Mouse (Mus musculus) intestine, embryonic 16.5 days (tissue): ENCODE data around the gene Hif3a. TPM values are rescaled to one million over a fixed set of nuclear protein-coding genes. Genes with fewer than 3 reads are reported as not detected.

ENCODE experiments used
- ATAC-seq: fragments of 200-750 bp; cut with Nextera tagmentation; 2 replicates; pipeline ENCODE4 v1.8.0; 2017; ENCODE audit warnings: moderate TSS enrichment, moderate library complexity
- H3K27ac ChIP-seq: fragments of 300-500 bp; sonication (generic); 2 replicates; pipeline ENCODE4 v1.5.1; 2014; ENCODE audit warnings: mild to moderate bottlenecking, low read length
- H3K27me3 ChIP-seq: fragments of 300-500 bp; sonication (generic); replicated peaks from 2 replicates; pipeline ENCODE4 v1.6.1; 2014; ENCODE audit warnings: low read length, control low read depth, mixed read lengths; ENCODE audit not compliant: control insufficient read depth, insufficient read depth
- H3K36me3 ChIP-seq: fragments of 300-500 bp; sonication (generic); 2 replicates; pipeline ENCODE4 v1.6.1; 2014; ENCODE audit warnings: low read length, control low read depth; ENCODE audit not compliant: control insufficient read depth, insufficient read depth
- H3K4me1 ChIP-seq: fragments of 300-500 bp; sonication (generic); 2 replicates; pipeline ENCODE4 v1.6.1; 2014; ENCODE audit warnings: low read length, control low read depth, mixed read lengths; ENCODE audit not compliant: control insufficient read depth, insufficient read depth
- H3K4me2 ChIP-seq: fragments of 300-500 bp; sonication (generic); 2 replicates; pipeline ENCODE4 v1.6.1; 2014; ENCODE audit warnings: low read depth, low read length, control low read depth
- H3K4me3 ChIP-seq: fragments of 300-500 bp; sonication (generic); 2 replicates; pipeline ENCODE4 v1.5.1; 2014; ENCODE audit warnings: mild to moderate bottlenecking, low read length
- H3K9ac ChIP-seq: fragments of 300-500 bp; sonication (generic); 2 replicates; pipeline ENCODE4 v1.6.1; 2014; ENCODE audit warnings: low read depth, low read length
- H3K9me3 ChIP-seq: fragments of 300-500 bp; sonication (generic); 2 replicates; pipeline ENCODE4 v1.6.1; 2016; ENCODE audit warnings: low read length, control low read depth; ENCODE audit not compliant: control insufficient read depth
- WGBS: fragments of 180-500 bp; shearing (Covaris S2); extraction: QIAGEN DNeasy Blood & Tissue Kit; methylation state at CpG from one replicate; pipeline ENCODE4 v1.1.7; 2014; 5-methylcytosine and 5-hydroxymethylcytosine counted together
- polyA plus RNA-seq: library from polyadenylated mRNA; unstranded; fragments of >200 nt; fragmentation: Nextera tagmentation; extraction: Ambion mirVana; gene quantifications from 2 replicates; pipeline ENCODE4 v1.2.1, GENCODE M21; 2015

Gene Hif3a
- polyA plus RNA-seq, 1 experiment from 2014 or later, result 72.7 TPM

DNA sequence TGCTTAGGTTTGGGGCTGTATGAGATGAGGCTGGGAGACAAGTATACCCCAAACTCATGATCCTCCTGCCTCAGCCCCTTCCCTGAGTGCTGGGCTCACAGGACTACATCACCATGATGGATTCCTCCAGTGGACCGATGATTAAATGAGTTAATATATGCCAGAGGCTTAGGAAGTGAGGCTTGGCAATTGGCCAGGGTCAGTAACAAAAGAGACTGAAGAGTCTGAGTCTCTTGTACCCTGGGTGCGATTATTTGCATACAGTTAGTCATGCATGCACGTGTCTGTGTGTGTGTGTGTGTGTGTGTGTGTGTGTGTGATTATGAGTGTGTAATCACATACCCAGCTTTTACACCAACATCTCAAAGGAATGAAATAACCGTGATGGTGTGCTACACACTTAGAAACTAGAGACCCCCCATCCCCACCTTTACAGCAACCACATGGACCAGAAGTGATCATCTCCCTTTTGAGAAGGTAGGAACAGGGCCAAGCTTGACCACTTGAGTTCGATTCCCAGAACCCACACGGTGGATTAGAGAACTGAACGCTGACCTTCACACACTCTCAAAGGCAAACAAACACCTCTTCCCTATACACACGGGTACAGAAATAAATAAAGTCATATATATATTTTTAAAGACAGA lies 3.3 kb downstream of the Hif3a start:
- 21% methylated on average over 8 of the region's 8 CpGs for WGBS
- peak; percentile 1 for ATAC-seq
- peak overlapping the region; percentile 100 for H3K27ac ChIP-seq
- peaks cover 37% of the 10 kb centered on the region for H3K4me1 ChIP-seq
- no peaks in the 10 kb centered on the region for H3K27me3 ChIP-seq
- no peaks in the 10 kb centered on the region for H3K9me3 ChIP-seq
- H3K36me3 ChIP-seq, result peaks cover 10% of the 10 kb centered on the region
- peak overlapping the region; percentile 74 for H3K4me3 ChIP-seq
- peak overlapping the region; percentile 83 for H3K9ac ChIP-seq
- H3K4me2 ChIP-seq, result peak overlapping the region; percentile 71

DNA sequence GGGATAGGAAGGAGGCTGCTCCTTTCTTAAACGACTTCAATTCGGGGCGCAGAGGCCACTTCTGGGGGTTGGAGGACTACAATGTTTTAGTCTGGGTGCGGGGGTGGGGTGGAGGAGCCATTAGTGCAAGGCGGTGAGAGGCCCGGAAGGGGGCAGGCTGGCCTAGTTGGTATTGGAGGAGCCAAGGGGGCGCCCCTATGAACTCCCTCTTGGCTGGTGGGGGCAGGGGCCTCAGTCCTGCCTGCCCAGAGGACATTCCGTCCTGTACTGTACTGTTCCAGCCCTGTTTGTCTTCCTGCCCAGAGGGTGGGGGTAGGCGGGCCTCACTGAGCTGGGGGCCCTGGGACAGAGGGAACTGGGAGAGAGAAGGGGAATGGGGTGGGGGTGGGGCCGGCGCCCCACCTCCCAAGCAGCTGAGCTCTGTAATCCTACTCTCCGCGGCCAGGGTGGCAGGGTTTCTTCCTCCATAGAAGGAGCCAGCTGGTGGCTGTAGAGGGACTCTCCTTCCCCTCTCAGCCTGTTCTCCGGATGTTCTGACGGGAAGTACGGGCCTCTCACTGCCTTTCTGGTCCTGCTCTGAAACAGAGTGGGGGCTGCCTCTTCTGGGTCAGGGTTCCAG lies 4.0 kb downstream of the Hif3a start:
- ATAC-seq, result peak; percentile 78
- peaks cover 36% of the 10 kb centered on the region for H3K4me1 ChIP-seq
- peak overlapping the region; percentile 71 for H3K4me2 ChIP-seq
- peak overlapping the region; percentile 83 for H3K9ac ChIP-seq
- H3K4me3 ChIP-seq, result peak overlapping the region; percentile 74
- no peaks in the 10 kb centered on the region for H3K9me3 ChIP-seq
- H3K27me3 ChIP-seq, result no peaks in the 10 kb centered on the region
- peaks cover 17% of the 10 kb centered on the region for H3K36me3 ChIP-seq
- WGBS, result under 1% methylated on average over 16 of the region's 16 CpGs
- H3K27ac ChIP-seq, result peak overlapping the region; percentile 100

DNA sequence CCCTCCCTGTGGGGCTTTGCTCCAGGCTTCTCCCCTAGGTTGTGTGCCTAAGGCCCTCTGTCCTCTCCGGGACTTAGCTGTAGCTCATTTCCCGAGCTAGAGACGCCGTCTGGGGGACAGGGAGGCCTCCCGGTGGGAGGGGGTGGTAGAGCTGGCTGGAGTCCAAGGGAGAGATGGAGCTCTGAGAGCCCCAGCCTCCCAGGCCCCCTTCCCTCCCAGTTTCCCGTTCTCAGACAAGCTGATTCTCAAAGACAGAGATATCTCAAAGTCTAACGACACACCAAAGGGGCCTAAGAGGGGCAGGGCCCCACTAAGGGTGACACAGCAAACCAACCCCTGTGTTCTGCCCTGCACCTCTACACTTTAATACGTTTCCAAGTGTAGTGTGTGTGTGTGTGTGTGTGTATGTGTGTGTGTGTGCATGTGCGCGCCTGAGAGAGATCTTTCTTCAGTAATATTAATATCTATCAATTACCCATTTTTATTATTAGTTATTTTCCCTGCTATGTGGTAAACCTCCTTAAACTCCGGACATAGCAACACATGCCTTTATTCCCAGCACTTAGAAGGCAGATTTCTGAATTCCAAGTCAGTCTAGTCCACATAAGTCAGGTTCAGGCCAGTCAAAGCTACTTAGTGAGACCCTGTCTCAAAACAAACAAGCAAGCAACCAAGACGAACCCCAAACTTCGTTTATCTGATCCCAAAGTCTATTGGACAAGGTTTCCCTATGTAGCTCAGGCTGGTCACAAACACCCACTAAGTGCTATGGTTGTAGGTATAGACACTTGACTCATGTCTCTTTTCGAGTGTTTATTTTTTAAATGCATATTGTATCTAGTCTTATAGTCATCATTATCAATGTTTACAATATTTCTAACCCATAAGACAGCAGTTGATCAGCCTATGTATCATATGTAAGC lies 5.4 kb downstream of the Hif3a start:
- Histone ChIP-seq H3K27me3 (no peaks in the 10 kb centered on the region), H3K27ac (peak overlapping the region; percentile 98), H3K4me2 (peak overlapping the region; percentile 76), H3K9ac (peak overlapping the region; percentile 77), H3K4me1 (peaks cover 31% of the 10 kb centered on the region), H3K36me3 (peaks cover 18% of the 10 kb centered on the region), H3K9me3 (no peaks in the 10 kb centered on the region), H3K4me3 (peak overlapping the region; percentile 60)
- WGBS, result 18% methylated on average over 14 of the region's 14 CpGs
- ATAC-seq, result peak; percentile 32

GRCm38 (mm10) chr7:17056081-17056581 lies 6.1 kb downstream of the Hif3a start:
- 0% methylated on average over 39 of the region's 42 CpGs for WGBS
- Histone ChIP-seq H3K27me3 (no peaks in the 10 kb centered on the region), H3K4me3 (peak overlapping the region; percentile 60), H3K27ac (peak overlapping the region; percentile 98), H3K9me3 (no peaks in the 10 kb centered on the region), H3K9ac (peak overlapping the region; percentile 77), H3K4me1 (peaks cover 31% of the 10 kb centered on the region), H3K4me2 (peak overlapping the region; percentile 76), H3K36me3 (peaks cover 18% of the 10 kb centered on the region)
- peak; percentile 58 for ATAC-seq

DNA sequence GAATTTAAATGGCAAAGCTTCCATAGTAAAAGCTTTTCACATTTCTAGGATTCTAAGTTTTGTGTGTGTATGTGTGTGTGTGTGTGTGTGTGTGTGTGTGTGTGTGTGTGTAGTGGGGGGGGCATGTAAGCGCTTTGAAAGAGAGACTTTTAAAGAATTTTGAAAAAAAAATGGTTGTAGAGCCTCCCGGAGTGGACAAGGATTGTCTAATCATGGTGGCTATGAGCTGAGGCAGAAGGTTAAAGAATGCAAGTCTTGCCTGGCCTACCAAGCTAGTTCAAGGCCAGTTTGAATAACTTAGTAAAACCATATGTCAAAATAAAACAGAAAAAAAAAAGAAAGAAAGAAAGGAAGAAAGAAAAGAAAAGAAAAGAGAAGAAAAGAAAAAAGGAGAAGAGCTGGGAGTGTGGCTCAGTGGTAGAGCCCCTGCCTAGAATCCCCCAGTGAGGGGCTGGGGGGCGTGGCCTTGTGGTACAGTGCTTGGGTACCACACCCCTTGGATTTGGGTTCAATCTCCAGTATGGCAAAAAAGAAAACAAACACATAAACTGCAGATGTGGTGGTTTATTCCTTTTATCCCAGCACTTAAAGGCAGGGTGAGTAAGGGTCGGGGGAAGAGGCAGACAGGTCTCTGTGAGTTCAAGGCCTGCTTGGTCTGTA lies 6.8 kb downstream of the Hif3a start:
- ATAC-seq, result no peak
- H3K4me1 ChIP-seq, result peaks cover 33% of the 10 kb centered on the region
- 90% methylated on average over 4 of the region's 4 CpGs for WGBS

GRCm38 (mm10) chr7:17054325-17054989 lies 7.8 kb downstream of the Hif3a start:
- H3K36me3 ChIP-seq, result peaks cover 28% of the 10 kb centered on the region
- H3K27me3 ChIP-seq, result no peaks in the 10 kb centered on the region
- H3K27ac ChIP-seq, result no peak overlapping the region; the same call in 1 of the 2 replicates
- no peak overlapping the region for H3K4me3 ChIP-seq
- ATAC-seq, result no peak
- no peak overlapping the region for H3K9ac ChIP-seq
- H3K4me2 ChIP-seq, result no peak overlapping the region; the same call in 1 of the 2 replicates
- 85% methylated on average over 16 of the region's 16 CpGs for WGBS
- no peaks in the 10 kb centered on the region for H3K9me3 ChIP-seq
- peaks cover 29% of the 10 kb centered on the region for H3K4me1 ChIP-seq

More for the DNA sequence above, 6.8 kb downstream of the Hif3a start:
- peaks cover 23% of the 10 kb centered on the region for H3K36me3 ChIP-seq
- no peaks in the 10 kb centered on the region for H3K27me3 ChIP-seq
- peak overlapping the region; percentile 60 for H3K4me3 ChIP-seq
- no peaks in the 10 kb centered on the region for H3K9me3 ChIP-seq
- peak overlapping the region; percentile 77; the same call in 1 of the 2 replicates for H3K9ac ChIP-seq
- H3K4me2 ChIP-seq, result peak overlapping the region; percentile 76
- H3K27ac ChIP-seq, result peak overlapping the region; percentile 98

DNA sequence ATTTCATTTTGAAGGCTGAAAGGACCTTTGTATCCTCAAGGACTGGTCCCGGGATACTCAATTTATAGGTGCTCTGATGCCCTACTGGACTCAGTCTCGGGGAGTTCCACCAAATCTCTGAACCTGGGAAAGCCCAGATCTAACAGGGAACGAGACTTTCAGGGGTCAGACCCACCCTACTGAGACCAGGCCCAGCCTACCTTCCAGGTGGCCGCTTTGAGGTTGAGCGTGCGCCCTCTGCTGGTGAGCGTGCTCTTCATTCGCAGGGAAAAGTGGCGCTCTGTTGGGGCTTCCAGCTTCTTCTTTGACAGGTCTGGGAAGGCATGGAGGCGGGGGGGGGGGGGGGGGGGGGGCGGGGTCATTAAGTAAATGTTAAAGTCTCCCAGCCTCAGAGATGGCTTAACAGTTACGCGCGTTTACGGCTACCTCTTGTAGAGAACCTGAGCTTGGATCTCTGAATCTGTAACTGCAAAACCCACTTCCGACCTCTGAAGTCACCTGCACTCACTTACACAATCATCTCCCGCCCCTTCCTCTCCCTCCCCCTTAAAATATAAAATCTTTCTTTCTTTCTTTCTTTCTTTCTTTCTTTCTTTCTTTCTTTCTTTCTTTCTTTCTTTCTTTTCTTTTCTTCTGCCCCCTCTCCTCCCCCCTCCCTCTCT lies 11.2 kb downstream of the Hif3a start:
- ATAC-seq, result peak; percentile 23
- 14% methylated on average over 14 of the region's 17 CpGs for WGBS
- peaks cover 45% of the 10 kb centered on the region for H3K36me3 ChIP-seq

GRCm38 (mm10) chr7:17050491-17050890 lies 11.7 kb downstream of the Hif3a start:
- H3K4me3 ChIP-seq, result no peak overlapping the region
- H3K9ac ChIP-seq, result peak overlapping the region; percentile 3; the same call in 1 of the 2 replicates
- H3K27ac ChIP-seq, result no peak overlapping the region; the same call in 1 of the 2 replicates
- WGBS, result 65% methylated on average over 11 of the region's 11 CpGs
- peaks cover 45% of the 10 kb centered on the region for H3K36me3 ChIP-seq
- H3K4me1 ChIP-seq, result peaks cover 6% of the 10 kb centered on the region; the same call in 1 of the 2 replicates
- no peak overlapping the region for H3K4me2 ChIP-seq
- no peaks in the 10 kb centered on the region for H3K9me3 ChIP-seq
- ATAC-seq, result no peak; the same call in 1 of the 2 replicates
- no peaks in the 10 kb centered on the region for H3K27me3 ChIP-seq

More for the DNA sequence above, 11.2 kb downstream of the Hif3a start:
- Histone ChIP-seq H3K9me3 (no peaks in the 10 kb centered on the region), H3K27ac (no peak overlapping the region), H3K4me1 (peaks cover 11% of the 10 kb centered on the region; the same call in 1 of the 2 replicates), H3K4me3 (no peak overlapping the region), H3K9ac (peak overlapping the region; percentile 3; the same call in 1 of the 2 replicates), H3K4me2 (no peak overlapping the region), H3K27me3 (no peaks in the 10 kb centered on the region)
